Mouse (Mus musculus) heart, postnatal 0 days (tissue): Measurements from ENCODE around the gene Olfr424. TPM values are rescaled to one million over a fixed set of nuclear protein-coding genes. Genes with fewer than 3 reads are reported as not detected.

Experiments used
- ATAC-seq: fragments of 200-750 bp; cut with Nextera tagmentation; 2 replicates; pipeline ENCODE4 v1.8.0; 2017; ENCODE audit warnings: low read depth, moderate number of reproducible peaks, moderate library complexity; ENCODE audit not compliant: insufficient read depth
- DNase-seq: peaks from one replicate; pipeline ENCODE4 v3.0.0-alpha.2; 2016; ENCODE audit warnings: low spot score
- H3K27ac ChIP-seq: fragments of 300-500 bp; sonication (generic); 2 replicates; pipeline ENCODE4 v1.5.1; 2014; ENCODE audit warnings: low read depth, mild to moderate bottlenecking
- H3K27me3 ChIP-seq: fragments of 300-500 bp; sonication (generic); 2 replicates; pipeline ENCODE4 v1.6.1; 2014; ENCODE audit warnings: low read length, mixed read lengths; ENCODE audit not compliant: control insufficient read depth, insufficient read depth
- H3K36me3 ChIP-seq: fragments of 300-500 bp; sonication (generic); replicated peaks from 2 replicates; pipeline ENCODE4 v1.6.1; 2014; ENCODE audit warnings: low read length, mixed read lengths; ENCODE audit not compliant: control insufficient read depth, insufficient read depth
- H3K4me1 ChIP-seq: fragments of 300-500 bp; sonication (generic); 2 replicates; pipeline ENCODE4 v1.6.1; 2014; ENCODE audit warnings: antibody characterized with exemption; ENCODE audit not compliant: control insufficient read depth, insufficient read depth
- H3K4me2 ChIP-seq: fragments of 300-500 bp; sonication (generic); 2 replicates; pipeline ENCODE4 v1.6.1; 2014; ENCODE audit warnings: low read depth, mild to moderate bottlenecking, low read length, moderate library complexity
- H3K4me3 ChIP-seq: fragments of 300-500 bp; sonication (generic); 2 replicates; pipeline ENCODE4 v1.5.1; 2014; ENCODE audit warnings: low read depth, low read length
- H3K9ac ChIP-seq: fragments of 300-500 bp; sonication (generic); replicated peaks from 2 replicates; pipeline ENCODE4 v1.6.1; 2014; ENCODE audit warnings: low read depth, low read length, mixed read lengths
- H3K9me3 ChIP-seq: fragments of 300-500 bp; sonication (generic); replicated peaks from 2 replicates; pipeline ENCODE4 v1.6.1; 2016; ENCODE audit warnings: low read length; ENCODE audit not compliant: control insufficient read depth
- CTCF ChIP-seq: IDR thresholded peaks from 2 replicates; pipeline ENCODE4 v1.5.1; 2016; ENCODE audit warnings: antibody characterized with exemption, control low read depth, low read depth
- EP300 ChIP-seq: IDR thresholded peaks from 2 replicates; pipeline ENCODE4 v1.6.1; 2016; ENCODE audit warnings: antibody characterized with exemption, low read depth
- WGBS: fragments of 180-500 bp; shearing (Covaris S2); extraction: QIAGEN DNeasy Blood & Tissue Kit; methylation state at CpG from one replicate; pipeline ENCODE4 v1.1.7; 2014; 5-methylcytosine and 5-hydroxymethylcytosine counted together
- polyA plus RNA-seq: library from polyadenylated mRNA; unstranded; fragments of >200 nt; fragmentation: Nextera tagmentation; extraction: Ambion mirVana; gene quantifications from 2 replicates; pipeline ENCODE4 v1.2.1, GENCODE M21; 2015
- total RNA-seq: library from RNA; depleted of rRNA; stranded (reverse); fragments of >200 nt; gene quantifications from 2 replicates; pipeline ENCODE4 v1.2.3, GENCODE M21; 2014; ENCODE audit warnings: low replicate concordance; rRNA removed

Olfr424 gene
- not detected in 2 replicates for total RNA-seq
- polyA plus RNA-seq: not detected in 2 replicates

- Histone ChIP-seq H3K27me3 (no peaks in the 10 kb centered on the region), H3K36me3 (no peaks in the 10 kb centered on the region), H3K9ac (no peak within 1 kb of the TSS), H3K4me2 (no peak within 1 kb of the TSS), H3K9me3 (no peaks in the 10 kb centered on the region), H3K4me1 (no peaks in the 10 kb centered on the region), H3K27ac (no peak within 1 kb of the TSS), H3K4me3 (no peak within 1 kb of the TSS)
- ATAC-seq (no peak), DNase-seq (no peak)
- WGBS: 80% methylated on average over 3 of the region's 3 CpGs
- TF ChIP-seq CTCF (no peak), EP300 (no peak)
Observed at GRCm38 (mm10) chr1:174131217-174131616, at the start of gene Olfr424. Olfr424 (plus strand) TSS chr1:174131517.

- DNase-seq (no peak), ATAC-seq (no peak)
- Histone ChIP-seq H3K36me3 (no peaks in the 10 kb centered on the region), H3K27me3 (no peaks in the 10 kb centered on the region), H3K9ac (no peak within 1 kb of the TSS), H3K4me1 (no peaks in the 10 kb centered on the region), H3K4me2 (no peak within 1 kb of the TSS), H3K4me3 (no peak within 1 kb of the TSS), H3K9me3 (no peaks in the 10 kb centered on the region), H3K27ac (no peak within 1 kb of the TSS)
- TF ChIP-seq CTCF (no peak), EP300 (no peak)
- WGBS: 77% methylated on average over 2 of the region's 2 CpGs
Observed at GRCm38 (mm10) chr1:174084031-174084430, 47.3 kb upstream of the Olfr424 start, which contains the start of gene Olfr429. Olfr429 (plus strand) TSS chr1:174084331.

GRCm38 (mm10) chr1:174096591-174096990, 34.7 kb upstream of the Olfr424 start, which contains the start of gene Olfr427:
Olfr427 (plus strand) TSS chr1:174096891.
- 79% methylated on average over 1 of the region's 1 CpGs for WGBS
- Histone ChIP-seq H3K4me3 (no peak within 1 kb of the TSS), H3K36me3 (no peaks in the 10 kb centered on the region), H3K4me2 (no peak within 1 kb of the TSS), H3K4me1 (no peaks in the 10 kb centered on the region), H3K27me3 (no peaks in the 10 kb centered on the region), H3K9ac (no peak within 1 kb of the TSS), H3K9me3 (no peaks in the 10 kb centered on the region), H3K27ac (no peak within 1 kb of the TSS)
- DNase-seq (no peak), ATAC-seq (no peak)
- TF ChIP-seq CTCF: no peak
- TF ChIP-seq EP300: no peak

- H3K27me3 ChIP-seq: no peaks in the 10 kb centered on the region
- no peaks in the 10 kb centered on the region for H3K4me1 ChIP-seq
- H3K4me3 ChIP-seq: no peak overlapping the region
- no peak overlapping the region for H3K9ac ChIP-seq
- no peak overlapping the region for H3K4me2 ChIP-seq
- TF ChIP-seq EP300 (no peak), CTCF (peak; percentile 26)
- ATAC-seq (no peak), DNase-seq (peak; percentile 10)
- H3K36me3 ChIP-seq: no peaks in the 10 kb centered on the region
- H3K27ac ChIP-seq: no peak overlapping the region
- H3K9me3 ChIP-seq: no peaks in the 10 kb centered on the region
- WGBS: 52% methylated on average over 2 of the region's 2 CpGs
Observed at GRCm38 (mm10) chr1:174103735-174104134, 27.6 kb upstream of the Olfr424 start.

- Histone ChIP-seq H3K27me3 (no peaks in the 10 kb centered on the region), H3K9me3 (no peaks in the 10 kb centered on the region), H3K9ac (no peak within 1 kb of the TSS), H3K4me3 (no peak within 1 kb of the TSS), H3K36me3 (no peaks in the 10 kb centered on the region), H3K4me2 (no peak within 1 kb of the TSS), H3K27ac (no peak within 1 kb of the TSS), H3K4me1 (no peaks in the 10 kb centered on the region)
- TF ChIP-seq EP300 (no peak), CTCF (no peak)
- DNase-seq (no peak), ATAC-seq (no peak)
- 65% methylated on average over 2 of the region's 2 CpGs for WGBS
Observed at GRCm38 (mm10) chr1:174121062-174121461, 10.3 kb upstream of the Olfr424 start, which contains the start of gene Olfr231. Olfr231 (minus strand) TSS chr1:174121162.

- H3K4me3 ChIP-seq: no peak overlapping the region
- H3K27ac ChIP-seq: no peak overlapping the region
- no peak for DNase-seq
- no peak overlapping the region for H3K4me2 ChIP-seq
- no peaks in the 10 kb centered on the region for H3K4me1 ChIP-seq
- no peaks in the 10 kb centered on the region for H3K27me3 ChIP-seq
- no peaks in the 10 kb centered on the region for H3K36me3 ChIP-seq
- 79% methylated on average over 3 of the region's 3 CpGs for WGBS
- H3K9me3 ChIP-seq: no peaks in the 10 kb centered on the region
- H3K9ac ChIP-seq: no peak overlapping the region
- TF ChIP-seq EP300 (no peak), CTCF (no peak)
- ATAC-seq: no peak
Observed at GRCm38 (mm10) chr1:174131999-174132398, 682 bp downstream of the Olfr424 start.
